Mouse (Mus musculus) liver, embryonic 14.5 days (tissue): ENCODE measurements at regions not wholly inside any gene's neighbourhood (a gene's known extent, or its start where the extent isn't known, plus 50 kb on each side); places are given as distances from the start of the nearest gene placed in this dataset.

Source experiments
- CTCF ChIP-seq: IDR thresholded peaks from 2 replicates; pipeline ENCODE4 v1.5.1; 2016; ENCODE audit warnings: antibody characterized with exemption, low read depth, control low read depth
- EP300 ChIP-seq: IDR thresholded peaks from 2 replicates; pipeline ENCODE4 v1.6.1; 2016; ENCODE audit warnings: antibody characterized with exemption, low read depth

DNA sequence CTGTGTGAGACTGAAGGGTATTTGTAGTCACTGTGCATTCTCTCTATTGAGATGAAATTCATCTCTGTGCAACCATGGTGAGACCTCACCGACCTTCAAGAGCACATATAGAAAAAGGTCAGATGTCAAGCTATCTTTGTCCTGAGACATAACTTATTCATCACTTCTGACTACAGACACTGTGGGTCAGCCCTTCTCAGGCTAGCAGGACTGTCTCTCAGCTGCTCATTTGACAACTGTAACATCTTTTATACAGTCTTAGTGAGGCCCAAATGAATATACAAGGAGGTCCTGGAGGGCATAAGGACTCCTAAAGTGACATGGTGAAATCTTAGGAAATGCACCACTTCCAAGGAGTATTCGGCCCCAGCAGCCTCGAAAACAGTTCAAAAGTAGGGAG, 877.1 kb downstream of the Rapgef2 start:
- TF ChIP-seq CTCF: no peak
- TF ChIP-seq EP300: no peak
